Mouse (Mus musculus) neural tube, embryonic 14.5 days (tissue): ENCODE results near the gene Rnls. TPM values are rescaled to one million over a fixed set of nuclear protein-coding genes. Genes with fewer than 3 reads are reported as not detected.

Experiments used
- ATAC-seq: fragments of 200-750 bp; cut with Nextera tagmentation; 2 replicates; pipeline ENCODE4 v1.8.0; 2017; ENCODE audit warnings: low read depth, mild to moderate bottlenecking, moderate TSS enrichment, moderate library complexity
- H3K27ac ChIP-seq: fragments of 300-500 bp; sonication (generic); 2 replicates; pipeline ENCODE4 v1.5.1; 2014; ENCODE audit warnings: low read depth, mild to moderate bottlenecking, control low read depth, low read length, moderate library complexity, mixed read lengths
- H3K27me3 ChIP-seq: fragments of 300-500 bp; sonication (generic); 2 replicates; pipeline ENCODE4 v1.6.1; 2014; ENCODE audit warnings: low read length; ENCODE audit not compliant: control insufficient read depth, insufficient read depth
- H3K36me3 ChIP-seq: fragments of 300-500 bp; sonication (generic); 2 replicates; pipeline ENCODE4 v1.6.1; 2014; ENCODE audit warnings: low read length, mixed read lengths; ENCODE audit not compliant: control insufficient read depth, insufficient read depth
- H3K4me1 ChIP-seq: fragments of 300-500 bp; sonication (generic); 2 replicates; pipeline ENCODE4 v1.6.1; 2014; ENCODE audit warnings: low read length; ENCODE audit not compliant: control insufficient read depth, insufficient read depth
- H3K4me2 ChIP-seq: fragments of 300-500 bp; sonication (generic); 2 replicates; pipeline ENCODE4 v1.6.1; 2014; ENCODE audit warnings: mild to moderate bottlenecking, low read depth, low read length, control low read depth
- H3K4me3 ChIP-seq: fragments of 300-500 bp; sonication (generic); 2 replicates; pipeline ENCODE4 v1.5.1; 2014; ENCODE audit warnings: low read depth, low read length, control low read depth, mixed read lengths
- H3K9ac ChIP-seq: fragments of 300-500 bp; sonication (generic); replicated peaks from 2 replicates; pipeline ENCODE4 v1.6.1; 2014; ENCODE audit warnings: low read depth, mild to moderate bottlenecking, control low read depth, low read length, mixed read lengths
- H3K9me3 ChIP-seq: fragments of 300-500 bp; sonication (generic); 2 replicates; pipeline ENCODE4 v1.6.1; 2016; ENCODE audit warnings: low read length; ENCODE audit not compliant: control insufficient read depth
- WGBS: fragments of 180-500 bp; shearing (Covaris S2); extraction: QIAGEN DNeasy Blood & Tissue Kit; methylation state at CpG from one replicate; pipeline ENCODE4 v1.1.7; 2014; 5-methylcytosine and 5-hydroxymethylcytosine counted together
- polyA plus RNA-seq: library from polyadenylated mRNA; unstranded; fragments of >200 nt; fragmentation: Nextera tagmentation; extraction: Ambion mirVana; gene quantifications from 2 replicates; pipeline ENCODE4 v1.2.1, GENCODE M21; 2014

Rnls gene
- polyA plus RNA-seq, 1 experiment from 2014 or later = 12.2 TPM

DNA sequence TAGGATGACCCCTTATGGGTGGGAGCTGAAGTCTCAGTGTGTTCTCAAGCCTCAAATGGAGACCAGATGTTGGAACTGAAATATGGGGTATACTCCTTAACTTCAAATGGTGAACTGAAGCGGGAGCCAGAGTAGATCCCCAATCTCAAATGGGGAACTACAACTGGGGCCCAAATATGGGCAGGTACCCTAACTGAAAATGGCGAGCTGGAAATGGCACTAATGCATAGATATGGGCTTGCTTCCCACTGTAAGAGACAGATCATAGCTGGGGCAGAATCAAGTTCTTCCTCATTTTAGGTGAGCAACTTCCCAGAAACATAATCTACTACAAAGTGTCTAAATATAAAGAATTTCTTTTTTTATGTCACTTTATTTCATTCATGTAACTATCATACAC lies 121.9 kb downstream of the Rnls start:
- Histone ChIP-seq H3K4me2 (no peak overlapping the region), H3K4me3 (no peak overlapping the region), H3K9me3 (no peaks in the 10 kb centered on the region), H3K9ac (no peak overlapping the region), H3K4me1 (no peaks in the 10 kb centered on the region), H3K27me3 (no peaks in the 10 kb centered on the region), H3K27ac (no peak overlapping the region), H3K36me3 (no peaks in the 10 kb centered on the region)
- no peak for ATAC-seq
- 93% methylated on average over 2 of the region's 2 CpGs for WGBS

GRCm38 (mm10) chr19:33268044-33268443 lies 124.1 kb downstream of the Rnls start:
- H3K9me3 ChIP-seq = no peaks in the 10 kb centered on the region
- no peak overlapping the region for H3K4me3 ChIP-seq
- no peaks in the 10 kb centered on the region for H3K4me1 ChIP-seq
- ATAC-seq = no peak
- no peaks in the 10 kb centered on the region for H3K27me3 ChIP-seq
- 88% methylated on average over 14 of the region's 14 CpGs for WGBS
- H3K9ac ChIP-seq = no peak overlapping the region
- no peak overlapping the region for H3K27ac ChIP-seq
- H3K4me2 ChIP-seq = no peak overlapping the region
- H3K36me3 ChIP-seq = no peaks in the 10 kb centered on the region

GRCm38 (mm10) chr19:33265245-33265644 lies 126.8 kb downstream of the Rnls start:
- Histone ChIP-seq H3K9ac (no peak overlapping the region), H3K4me1 (no peaks in the 10 kb centered on the region), H3K27me3 (no peaks in the 10 kb centered on the region), H3K27ac (no peak overlapping the region), H3K36me3 (no peaks in the 10 kb centered on the region), H3K4me3 (no peak overlapping the region), H3K9me3 (no peaks in the 10 kb centered on the region), H3K4me2 (no peak overlapping the region)
- no peak for ATAC-seq
- 9% methylated on average over 2 of the region's 2 CpGs for WGBS

- Histone ChIP-seq H3K27ac (no peak overlapping the region), H3K9me3 (no peaks in the 10 kb centered on the region), H3K4me1 (no peaks in the 10 kb centered on the region), H3K36me3 (no peaks in the 10 kb centered on the region), H3K27me3 (no peaks in the 10 kb centered on the region), H3K4me2 (no peak overlapping the region), H3K9ac (no peak overlapping the region), H3K4me3 (no peak overlapping the region)
- 39% methylated on average over 3 of the region's 3 CpGs for WGBS
- no peak for ATAC-seq
Measured at GRCm38 (mm10) chr19:33264224-33264993, 127.7 kb downstream of the Rnls start.

DNA sequence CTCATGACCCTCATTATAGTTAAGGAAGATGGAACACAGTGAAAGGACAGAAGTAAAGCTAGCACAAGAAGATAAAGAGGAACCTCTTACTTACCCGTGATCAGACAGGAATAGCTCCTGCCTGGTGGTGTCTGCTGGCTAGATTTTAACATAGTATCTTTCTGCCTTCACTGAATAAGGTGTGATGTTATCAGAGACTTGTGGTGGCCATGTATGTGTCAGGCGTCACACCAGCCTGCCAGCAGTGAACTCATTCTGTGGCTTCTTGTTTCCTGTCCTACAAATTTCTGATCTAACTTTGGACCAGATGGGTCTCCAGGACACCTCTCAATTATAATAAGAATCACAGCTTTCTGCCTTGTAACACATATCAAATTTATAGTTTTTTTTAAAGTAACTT lies 129.7 kb downstream of the Rnls start:
- WGBS = 80% methylated on average over 2 of the region's 2 CpGs
- no peaks in the 10 kb centered on the region for H3K9me3 ChIP-seq

DNA sequence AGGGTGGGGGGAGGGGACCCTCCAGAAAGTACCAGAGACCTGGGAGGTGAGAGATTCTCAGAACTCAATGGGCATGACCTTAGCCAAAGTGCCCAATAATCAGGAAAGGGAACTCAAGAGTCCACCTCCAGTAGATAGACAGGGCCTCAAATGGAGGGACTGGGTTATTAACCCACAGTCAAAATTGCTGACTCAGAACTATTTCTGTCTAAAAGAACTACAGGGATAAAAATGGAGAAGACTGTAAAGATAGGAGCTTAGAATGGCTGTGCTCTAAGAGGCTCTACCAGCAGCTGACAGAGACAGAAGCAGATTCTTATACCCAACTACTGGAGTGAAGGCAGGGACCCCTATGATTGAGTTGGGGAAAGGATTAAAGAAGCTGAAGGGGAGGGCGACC lies 132.9 kb downstream of the Rnls start:
- Histone ChIP-seq H3K27ac (no peak overlapping the region), H3K4me3 (no peak overlapping the region), H3K9ac (no peak overlapping the region), H3K4me2 (no peak overlapping the region), H3K4me1 (no peaks in the 10 kb centered on the region), H3K9me3 (no peaks in the 10 kb centered on the region), H3K27me3 (no peaks in the 10 kb centered on the region), H3K36me3 (no peaks in the 10 kb centered on the region)
- no peak for ATAC-seq
- 95% methylated on average over 1 of the region's 1 CpGs for WGBS

More for the DNA sequence above, 129.7 kb downstream of the Rnls start:
- no peak for ATAC-seq
- Histone ChIP-seq H3K36me3 (no peaks in the 10 kb centered on the region), H3K27me3 (no peaks in the 10 kb centered on the region), H3K4me1 (no peaks in the 10 kb centered on the region), H3K9ac (no peak overlapping the region), H3K4me2 (no peak overlapping the region), H3K27ac (no peak overlapping the region), H3K4me3 (no peak overlapping the region)

DNA sequence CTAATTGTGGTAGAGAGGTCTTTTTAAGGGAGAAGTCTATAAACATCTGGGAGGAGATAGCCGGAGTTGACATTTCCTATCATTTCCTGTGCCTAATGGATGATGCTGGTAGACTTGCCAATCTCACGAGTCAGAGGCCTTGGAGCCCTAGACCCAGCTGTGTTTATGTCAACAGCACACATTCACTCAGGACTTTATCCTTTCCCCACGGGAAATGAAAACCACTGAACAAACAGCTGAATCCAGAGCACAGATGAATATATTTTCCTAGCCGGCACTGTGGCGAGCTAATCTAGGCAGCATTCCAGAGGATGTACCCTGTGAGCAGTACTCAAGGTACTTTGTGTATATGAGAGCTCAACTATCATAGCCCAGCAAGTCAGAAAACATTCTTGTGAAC lies 138.2 kb downstream of the Rnls start:
- no peak for ATAC-seq
- H3K27me3 ChIP-seq = no peaks in the 10 kb centered on the region

GRCm38 (mm10) chr19:33252226-33252625 lies 139.9 kb downstream of the Rnls start:
- Histone ChIP-seq H3K36me3 (no peaks in the 10 kb centered on the region), H3K27ac (no peak overlapping the region), H3K4me3 (no peak overlapping the region), H3K9ac (no peak overlapping the region), H3K9me3 (no peaks in the 10 kb centered on the region), H3K4me1 (no peaks in the 10 kb centered on the region), H3K27me3 (no peaks in the 10 kb centered on the region), H3K4me2 (no peak overlapping the region)
- ATAC-seq = no peak
- WGBS = 88% methylated on average over 5 of the region's 5 CpGs

More for the DNA sequence above, 138.2 kb downstream of the Rnls start:
- Histone ChIP-seq H3K27ac (no peak overlapping the region), H3K4me3 (no peak overlapping the region), H3K36me3 (no peaks in the 10 kb centered on the region), H3K4me1 (no peaks in the 10 kb centered on the region), H3K9me3 (no peaks in the 10 kb centered on the region), H3K4me2 (no peak overlapping the region), H3K9ac (no peak overlapping the region)
- WGBS = 58% methylated on average over 5 of the region's 5 CpGs

- H3K4me2 ChIP-seq = no peak overlapping the region
- ATAC-seq = no peak
- no peaks in the 10 kb centered on the region for H3K4me1 ChIP-seq
- H3K9me3 ChIP-seq = no peaks in the 10 kb centered on the region
- WGBS = 87% methylated on average over 2 of the region's 2 CpGs
- no peaks in the 10 kb centered on the region for H3K27me3 ChIP-seq
- no peak overlapping the region for H3K4me3 ChIP-seq
- no peak overlapping the region for H3K9ac ChIP-seq
- no peaks in the 10 kb centered on the region for H3K36me3 ChIP-seq
- no peak overlapping the region for H3K27ac ChIP-seq
Measured at GRCm38 (mm10) chr19:33244196-33244595, 147.9 kb downstream of the Rnls start.
